Mouse (Mus musculus) CH12.LX (cell line): ENCODE measurements around the gene Srsf5. TPM values are rescaled to one million over a fixed set of nuclear protein-coding genes. Genes with fewer than 3 reads are reported as not detected.
A peak's percentile ranks its signal among the peaks of the same experiment; 100 is the strongest.

Source experiments
- DNase-seq: peaks from one replicate; pipeline ENCODE4 v3.0.0-alpha.2; 2013; ENCODE audit errors: extremely low read depth
- H3K27ac ChIP-seq: 2 replicates; pipeline ENCODE4 v1.5.1; 2012; ENCODE audit warnings: low read depth, mild to moderate bottlenecking, control low read depth, moderate library complexity; ENCODE audit not compliant: insufficient read depth
- H3K27me3 ChIP-seq: replicated peaks from 2 replicates; pipeline ENCODE3; 2012; ENCODE audit warnings: inconsistent platforms
- H3K36me3 ChIP-seq, 2 experiments: replicated peaks in 1 of 2; 2 replicates each; pipeline versions ENCODE3 to v1.6.1; 2012; ENCODE audit warnings: inconsistent platforms in 1 of 2, low read length in 1 of 2, mild to moderate bottlenecking in 1 of 2, mixed read lengths in 1 of 2, moderate library complexity in 1 of 2; ENCODE audit not compliant: control insufficient read depth in 1 of 2, insufficient read depth in 1 of 2
- H3K4me1 ChIP-seq, 2 experiments: 2 replicates each; pipeline ENCODE4 v1.6.1; 2012; ENCODE audit warnings: inconsistent platforms in 1 of 2, moderate library complexity in 1 of 2; ENCODE audit not compliant: insufficient read depth in 2 of 2, control insufficient read depth in 1 of 2
- H3K4me2 ChIP-seq: 2 replicates; pipeline ENCODE4 v1.6.1; 2012; ENCODE audit warnings: low read depth, mild to moderate bottlenecking, control low read depth; ENCODE audit not compliant: poor library complexity, insufficient read depth, severe bottlenecking
- H3K4me3 ChIP-seq, 3 experiments: fragments of 150-350 bp in 1 of 3; sonication (generic) in 1 of 3; replicated peaks in 1 of 3; 2 replicates each; pipeline versions ENCODE3 to v1.5.1; 2011 to 2012; ENCODE audit warnings: low read depth in 2 of 3, low read length in 2 of 3, mild to moderate bottlenecking in 2 of 3, moderate library complexity in 2 of 3, control low read depth in 1 of 3, improper control_type of control experiment in 1 of 3, inconsistent platforms in 1 of 3, mixed read lengths in 1 of 3; ENCODE audit not compliant: poor library complexity in 1 of 3
- H3K79me2 ChIP-seq: replicated peaks from 2 replicates; pipeline ENCODE4 v1.6.1; 2012; ENCODE audit warnings: mild to moderate bottlenecking, moderate library complexity; ENCODE audit not compliant: control insufficient read depth, poor library complexity, insufficient read depth, severe bottlenecking; ENCODE audit errors: extremely low read depth
- H3K9ac ChIP-seq: 2 replicates; pipeline ENCODE4 v1.6.1; 2012; ENCODE audit warnings: low read depth, mild to moderate bottlenecking, control low read depth, moderate library complexity; ENCODE audit not compliant: insufficient read depth
- H3K9me3 ChIP-seq: replicated peaks from 2 replicates; pipeline ENCODE3; 2012; ENCODE audit warnings: low read length, inconsistent platforms, mixed read lengths
- BHLHE40 ChIP-seq: IDR thresholded peaks from 2 replicates; pipeline ENCODE4 v1.6.1; 2011; ENCODE audit warnings: mild to moderate bottlenecking, low read depth, low read length, improper control_type of control experiment
- CHD1 ChIP-seq: IDR thresholded peaks from 2 replicates; pipeline ENCODE4 v1.6.1; 2012; ENCODE audit warnings: low read depth, low read length, improper control_type of control experiment, inconsistent platforms
- CTCF ChIP-seq, 2 experiments: IDR thresholded peaks in 1 of 2; conservative IDR thresholded peaks in 1 of 2; 2 replicates each; pipeline ENCODE4 v1.5.1; 2011 to 2012; ENCODE audit warnings: low read depth in 2 of 2, low read length in 2 of 2, improper control_type of control experiment in 1 of 2, inconsistent platforms in 1 of 2, mild to moderate bottlenecking in 1 of 2, moderate library complexity in 1 of 2
- ELF1 ChIP-seq: IDR thresholded peaks from 2 replicates; pipeline ENCODE4 v1.6.1; 2014; ENCODE audit warnings: low read depth, mild to moderate bottlenecking, inconsistent platforms, low read length, improper control_type of control experiment
- EP300 ChIP-seq: IDR thresholded peaks from 2 replicates; pipeline ENCODE4 v1.6.1; 2011; ENCODE audit warnings: low read length, improper control_type of control experiment
- ETS1 ChIP-seq: conservative IDR thresholded peaks from 2 replicates; pipeline ENCODE4 v1.6.1; 2012; ENCODE audit warnings: low read depth, mild to moderate bottlenecking, inconsistent platforms, low read length, improper control_type of control experiment, moderate library complexity
- HCFC1 ChIP-seq: IDR thresholded peaks from 2 replicates; pipeline ENCODE4 v1.6.1; 2012; ENCODE audit warnings: low read depth, mild to moderate bottlenecking, inconsistent platforms, low read length, improper control_type of control experiment
- IRF4 ChIP-seq: IDR thresholded peaks from 2 replicates; pipeline ENCODE4 v1.6.1; 2014; ENCODE audit warnings: low read depth, mild to moderate bottlenecking, inconsistent platforms, low read length, improper control_type of control experiment
- JUN ChIP-seq: IDR thresholded peaks from 2 replicates; pipeline ENCODE4 v1.6.1; 2011; ENCODE audit warnings: low read depth, mild to moderate bottlenecking, low read length, improper control_type of control experiment, moderate library complexity; ENCODE audit not compliant: insufficient read depth
- KAT2A ChIP-seq: IDR thresholded peaks from 2 replicates; pipeline ENCODE4 v1.6.1; 2012; ENCODE audit warnings: low read length, improper control_type of control experiment, inconsistent platforms; ENCODE audit not compliant: insufficient replicate concordance
- MAZ ChIP-seq: IDR thresholded peaks from 2 replicates; pipeline ENCODE4 v1.6.1; 2012; ENCODE audit warnings: low read depth, mild to moderate bottlenecking, inconsistent platforms, low read length, improper control_type of control experiment, moderate library complexity
- MEF2A ChIP-seq: IDR thresholded peaks from 2 replicates; pipeline ENCODE4 v1.6.1; 2014; ENCODE audit warnings: low read depth, mild to moderate bottlenecking, inconsistent platforms, low read length, improper control_type of control experiment, borderline replicate concordance
- NELFE ChIP-seq: IDR thresholded peaks from 2 replicates; pipeline ENCODE4 v1.6.1; 2011; ENCODE audit warnings: low read depth, low read length, improper control_type of control experiment
- PAX5 ChIP-seq: IDR thresholded peaks from 2 replicates; pipeline ENCODE4 v1.6.1; 2012; ENCODE audit warnings: low read length, inconsistent platforms, mixed read lengths
- POLR2A ChIP-seq: IDR thresholded peaks from 2 replicates; pipeline ENCODE4 v1.6.1; 2011; ENCODE audit warnings: low read depth, mild to moderate bottlenecking, improper control_type of control experiment, low read length
- POLR2AphosphoS2 ChIP-seq: IDR thresholded peaks from 2 replicates; pipeline ENCODE4 v1.6.1; 2011; ENCODE audit warnings: low read depth, low read length, improper control_type of control experiment
- SMC3 ChIP-seq: IDR thresholded peaks from 2 replicates; pipeline ENCODE4 v1.6.1; 2011; ENCODE audit warnings: low read depth, low read length, improper control_type of control experiment
- TCF12 ChIP-seq: IDR thresholded peaks from 2 replicates; pipeline ENCODE4 v1.6.1; 2014; ENCODE audit warnings: low read depth, mild to moderate bottlenecking, inconsistent platforms, low read length, improper control_type of control experiment
- ZMIZ1 ChIP-seq: IDR thresholded peaks from 2 replicates; pipeline ENCODE4 v1.6.1; 2012; ENCODE audit warnings: low read depth, mild to moderate bottlenecking, inconsistent platforms, low read length, improper control_type of control experiment
- dilution Hi-C: fragments of 300-500 bp; cut with MboI; formaldehyde crosslinking; loops from 2 replicates; pipeline ENCODE4 v1.14.3; 2020; ENCODE audit warnings: low sequenced_read_pairs; ENCODE audit not compliant: extremely low pct_unique_long_range_greater_than_20kb, extremely low pct_ligation_motif_present
- in situ Hi-C: fragments of 300-500 bp; cut with MboI; formaldehyde crosslinking; loops from 3 replicates; pipeline ENCODE4 v1.14.3; 2019; ENCODE audit warnings: low sequenced_read_pairs, low pct_ligation_motif_present, low pct_unique_long_range_greater_than_20kb, mixed read lengths
- polyA plus RNA-seq: library from polyadenylated mRNA; unstranded; fragments of >175 nt; gene quantifications from 2 replicates; pipeline ENCODE4 v1.2.1, GENCODE M21; 2012; ENCODE audit warnings: low read depth; ENCODE audit not compliant: insufficient read length
- total RNA-seq, 2 experiments: library from RNA; depleted of rRNA; stranded (reverse); fragments of 300-350 nt in 1 of 2; fragments of >200 nt in 1 of 2; gene quantifications; 2 replicates each; pipeline ENCODE4 v1.2.3; 2012 to 2014

Srsf5 gene
- total and polyA plus RNA-seq, 3 experiments: 260 to 549 (median 459) TPM

- H3K79me2 ChIP-seq: no peaks in the 10 kb centered on the region
- H3K4me3 ChIP-seq: no peak overlapping the region
- H3K9ac ChIP-seq: no peak overlapping the region
- H3K27ac ChIP-seq: no peak overlapping the region
- no peak for DNase-seq
- H3K27me3 ChIP-seq: peaks cover 2% of the 10 kb centered on the region
- TF ChIP-seq ELF1 (no peak), EP300 (peak; percentile 48; the same call in 1 of the 2 replicates), BHLHE40 (peak; percentile 64), HCFC1 (no peak), CTCF (conservative IDR thresholded peaks at IDR 0.05 in 1 of 2, IDR thresholded peaks at IDR 0.05 in 1 of 2; ENCODE audit: low read depth in 2 of 2, low read length in 2 of 2) (no peak), ETS1 (peak; percentile 47), JUN (no peak), PAX5 (no peak), POLR2A (peak; percentile 59), ZMIZ1 (peak; percentile 64; the same call in 1 of the 2 replicates), MAZ (0 out of 2 replicates have a peak, but pooled peaks have one; percentile 21), TCF12 (peak; percentile 57; the same call in 1 of the 2 replicates), KAT2A (no peak), IRF4 (0 out of 2 replicates have a peak, but pooled peaks have one; percentile 50), MEF2A (no peak), CHD1 (no peak), POLR2AphosphoS2 (no peak), NELFE (no peak), SMC3 (no peak)
- dilution Hi-C loops (no loop called here), in situ Hi-C loops (loop anchor here (25.0 kb wide), 1 partner anchor 414 kb away; the partner anchor contains the start of gene Adam4)
- H3K36me3 ChIP-seq: no peaks in the 10 kb centered on the region
- H3K4me2 ChIP-seq: peak overlapping the region; percentile 12; the same call in 1 of the 2 replicates
- peaks cover 8 to 37% of the 10 kb centered on the region in 2 experiments; a peak in 3 of 4 replicates for H3K4me1 ChIP-seq
- H3K9me3 ChIP-seq: peaks cover 9% of the 10 kb centered on the region
Measured at GRCm38 (mm10) chr12:80998528-80999221, 53.4 kb downstream of the Srsf5 start.

Other genes starting within 250 kb of the Srsf5 start
- not detected in 2 replicates for gene Ccdc177, start 184.8 kb upstream of the Srsf5 start, total RNA-seq (2012; rRNA removed)
- gene Ccdc177, start 184.8 kb upstream of the Srsf5 start, total RNA-seq (2014; rRNA removed): not detected in 2 replicates
- gene Ccdc177, start 184.8 kb upstream of the Srsf5 start, polyA plus RNA-seq: not detected in 2 replicates
- 6.4 and 8.7 TPM in 2 replicates for gene Susd6, start 155.0 kb upstream of the Srsf5 start, total RNA-seq (2012; rRNA removed)
- 5.6 and 7.8 TPM in 2 replicates for gene Susd6, start 155.0 kb upstream of the Srsf5 start, total RNA-seq (2014; rRNA removed)
- gene Susd6, start 155.0 kb upstream of the Srsf5 start, polyA plus RNA-seq: 9.5 and 11.0 TPM in 2 replicates
- 0.13 TPM in 2 replicates for gene Slc10a1, start 23.2 kb downstream of the Srsf5 start, total RNA-seq (2012; rRNA removed)
- gene Slc10a1, start 23.2 kb downstream of the Srsf5 start, total RNA-seq (2014; rRNA removed): not detected in 2 replicates
- gene Slc10a1, start 23.2 kb downstream of the Srsf5 start, polyA plus RNA-seq: 0.20 and 0.23 TPM in 2 replicates
- gene Smoc1, start 81.3 kb downstream of the Srsf5 start, total RNA-seq (2012; rRNA removed): 11.5 and 11.6 TPM in 2 replicates
- 11.0 and 11.2 TPM in 2 replicates for gene Smoc1, start 81.3 kb downstream of the Srsf5 start, total RNA-seq (2014; rRNA removed)
- gene Smoc1, start 81.3 kb downstream of the Srsf5 start, polyA plus RNA-seq: 23.0 and 23.5 TPM in 2 replicates